Mouse (Mus musculus): Measurements from ENCODE around the gene Ly6g6c. TPM values are rescaled to one million over a fixed set of nuclear protein-coding genes. Genes with fewer than 3 reads are reported as not detected.

Ly6g6c gene
- polyA plus RNA-seq, 1 experiment = not detected

DNA sequence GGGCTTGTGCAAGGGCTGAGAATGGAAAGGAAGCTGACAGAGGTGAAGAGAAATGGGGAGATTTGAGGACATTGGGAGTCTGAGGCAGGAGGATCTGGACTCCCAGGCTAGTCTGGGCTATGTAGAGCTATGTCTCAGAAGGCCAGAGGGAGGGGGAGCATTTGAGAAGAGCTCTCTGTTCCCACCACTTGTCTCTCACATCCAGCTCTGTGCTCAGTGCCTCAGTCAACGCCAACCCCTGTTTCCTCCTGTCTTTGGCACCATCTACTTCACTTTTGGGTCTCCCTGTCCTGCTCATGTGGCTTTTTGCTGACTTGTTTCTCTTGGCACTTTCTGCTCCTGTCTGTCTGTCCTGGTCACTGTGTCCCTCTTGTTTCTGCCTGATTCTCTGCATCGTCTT is 12.1 kb downstream of the Ly6g6c start:
- no peak for TF ChIP-seq POLR2A (IDR thresholded peaks at IDR 0.05; ENCODE audit: extremely low read depth, insufficient read depth, low read length)
- TF ChIP-seq CTCF (IDR thresholded peaks at IDR 0.05; ENCODE audit: extremely low read depth, insufficient read depth, low read length) = no peak

DNA sequence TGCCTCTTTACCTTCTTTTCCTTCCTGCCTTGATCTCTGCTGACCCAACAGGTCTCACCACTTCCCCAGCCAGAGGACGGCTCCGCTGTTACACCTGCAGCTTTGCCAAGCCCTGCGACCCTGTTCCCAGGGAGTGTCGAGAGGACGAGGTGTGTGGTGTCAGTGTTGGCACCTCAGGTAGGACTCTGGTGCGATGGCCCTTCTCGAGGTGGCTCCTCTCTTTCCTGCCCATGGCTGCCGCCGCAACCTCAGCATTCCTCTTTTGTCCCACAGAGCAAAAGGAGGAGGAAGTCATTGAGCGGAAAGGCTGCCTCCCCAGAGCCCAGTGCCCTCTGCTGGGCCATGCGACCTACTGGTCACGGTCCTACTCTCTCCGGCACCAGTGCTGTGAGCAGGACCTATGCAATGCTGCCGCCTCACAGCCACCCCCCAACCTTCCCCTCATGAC is 12.6 kb downstream of the Ly6g6c start, which contains the start of gene Ly6g6d:
Gene Ly6g6d (minus strand): TSS at position 280 of the 448 bp plus-strand sequence.
- H3K4me3 ChIP-seq (ENCODE audit: insufficient read depth, low read length) = peak within 1 kb of the TSS; percentile 21
- TF ChIP-seq CTCF (IDR thresholded peaks at IDR 0.05; ENCODE audit: extremely low read depth, insufficient read depth, low read length) (peak; percentile 26), POLR2A (IDR thresholded peaks at IDR 0.05; ENCODE audit: extremely low read depth, insufficient read depth, low read length) (no peak)
- no peaks in the 10 kb centered on the region for H3K4me1 ChIP-seq (ENCODE audit: control insufficient read depth, insufficient read depth, low read length)
- H3K27ac ChIP-seq (ENCODE audit: insufficient read depth, low read length) = no peak within 1 kb of the TSS

More for the DNA sequence above, 12.1 kb downstream of the Ly6g6c start:
- H3K27ac ChIP-seq (ENCODE audit: insufficient read depth, low read length) = no peak overlapping the region
- H3K4me1 ChIP-seq (ENCODE audit: control insufficient read depth, insufficient read depth, low read length) = no peaks in the 10 kb centered on the region
- H3K4me3 ChIP-seq (ENCODE audit: insufficient read depth, low read length) = peak overlapping the region; percentile 21; the same call in 1 of the 2 replicates

DNA sequence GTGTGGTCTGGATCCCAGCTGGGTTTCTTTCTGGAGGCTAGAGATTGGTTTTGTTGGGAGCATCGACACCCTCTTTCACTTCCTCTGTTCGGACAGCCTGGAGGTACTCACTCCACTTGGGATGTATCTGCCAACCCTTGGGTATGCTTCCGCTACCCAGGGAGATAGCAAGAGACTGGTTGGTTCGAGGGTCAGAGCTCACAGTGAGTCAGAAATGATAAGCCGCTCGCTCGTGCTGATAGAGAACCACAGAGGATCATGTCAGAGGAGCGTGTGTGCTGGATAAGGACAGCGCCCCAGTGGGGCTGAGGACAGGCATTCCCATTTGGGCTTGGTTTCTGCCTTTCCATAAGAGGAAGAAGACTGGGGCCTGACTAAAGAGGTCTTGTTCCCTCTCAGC is 14.6 kb downstream of the Ly6g6c start:
- Histone ChIP-seq H3K27ac (ENCODE audit: insufficient read depth, low read length) (no peak overlapping the region), H3K4me1 (ENCODE audit: control insufficient read depth, insufficient read depth, low read length) (no peaks in the 10 kb centered on the region), H3K4me3 (ENCODE audit: insufficient read depth, low read length) (no peak overlapping the region)
- TF ChIP-seq POLR2A (IDR thresholded peaks at IDR 0.05; ENCODE audit: extremely low read depth, insufficient read depth, low read length) = no peak
- TF ChIP-seq CTCF (IDR thresholded peaks at IDR 0.05; ENCODE audit: extremely low read depth, insufficient read depth, low read length) = no peak

DNA sequence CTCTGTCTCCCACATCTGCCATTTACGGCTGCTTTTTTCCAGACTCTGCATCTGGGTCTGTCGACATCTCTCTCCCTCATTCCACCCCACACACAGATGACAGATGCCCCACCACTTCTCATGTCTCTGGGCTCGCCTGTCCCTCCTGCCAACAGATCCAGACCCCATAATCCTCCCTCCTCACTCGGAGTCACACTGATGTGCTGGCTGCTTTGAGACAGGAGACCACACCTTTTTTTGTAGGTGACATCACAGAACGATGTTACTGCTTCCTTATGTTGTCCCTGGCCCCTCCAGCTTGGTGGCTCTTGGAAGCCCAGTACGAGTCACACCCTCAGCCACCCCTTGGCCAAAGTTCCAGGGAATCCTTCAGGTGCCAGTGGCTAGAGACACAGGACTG is 15.1 kb downstream of the Ly6g6c start:
- no peaks in the 10 kb centered on the region for H3K4me1 ChIP-seq (ENCODE audit: control insufficient read depth, insufficient read depth, low read length)
- TF ChIP-seq CTCF (IDR thresholded peaks at IDR 0.05; ENCODE audit: extremely low read depth, insufficient read depth, low read length) = no peak
- H3K27ac ChIP-seq (ENCODE audit: insufficient read depth, low read length) = no peak overlapping the region
- no peak overlapping the region for H3K4me3 ChIP-seq (ENCODE audit: insufficient read depth, low read length)

DNA sequence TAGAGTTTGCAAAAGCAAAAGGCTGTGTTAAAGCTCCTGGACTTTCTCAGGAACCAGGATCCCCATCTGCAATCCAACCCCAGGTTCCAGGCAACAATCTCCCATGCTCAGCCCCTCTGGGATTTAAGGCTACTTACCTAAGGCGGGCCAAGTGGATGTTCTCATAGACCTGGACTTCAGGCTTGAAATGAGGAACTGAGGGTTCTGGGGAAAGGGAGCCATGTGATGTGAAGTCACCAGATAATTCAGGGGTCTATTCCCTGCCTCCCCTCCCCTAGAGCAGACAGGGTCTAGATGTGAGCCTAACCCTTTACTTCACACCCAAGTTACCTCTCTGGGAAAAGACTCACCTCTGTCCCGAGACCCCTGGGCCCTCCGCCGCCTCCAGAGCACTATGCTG is 15.5 kb downstream of the Ly6g6c start:
- H3K4me3 ChIP-seq (ENCODE audit: insufficient read depth, low read length) = no peak overlapping the region
- H3K27ac ChIP-seq (ENCODE audit: insufficient read depth, low read length) = peak overlapping the region; percentile 80; the same call in 1 of the 2 replicates
- no peaks in the 10 kb centered on the region for H3K4me1 ChIP-seq (ENCODE audit: control insufficient read depth, insufficient read depth, low read length)
- TF ChIP-seq POLR2A (IDR thresholded peaks at IDR 0.05; ENCODE audit: extremely low read depth, insufficient read depth, low read length) (no peak), CTCF (IDR thresholded peaks at IDR 0.05; ENCODE audit: extremely low read depth, insufficient read depth, low read length) (no peak)

DNA sequence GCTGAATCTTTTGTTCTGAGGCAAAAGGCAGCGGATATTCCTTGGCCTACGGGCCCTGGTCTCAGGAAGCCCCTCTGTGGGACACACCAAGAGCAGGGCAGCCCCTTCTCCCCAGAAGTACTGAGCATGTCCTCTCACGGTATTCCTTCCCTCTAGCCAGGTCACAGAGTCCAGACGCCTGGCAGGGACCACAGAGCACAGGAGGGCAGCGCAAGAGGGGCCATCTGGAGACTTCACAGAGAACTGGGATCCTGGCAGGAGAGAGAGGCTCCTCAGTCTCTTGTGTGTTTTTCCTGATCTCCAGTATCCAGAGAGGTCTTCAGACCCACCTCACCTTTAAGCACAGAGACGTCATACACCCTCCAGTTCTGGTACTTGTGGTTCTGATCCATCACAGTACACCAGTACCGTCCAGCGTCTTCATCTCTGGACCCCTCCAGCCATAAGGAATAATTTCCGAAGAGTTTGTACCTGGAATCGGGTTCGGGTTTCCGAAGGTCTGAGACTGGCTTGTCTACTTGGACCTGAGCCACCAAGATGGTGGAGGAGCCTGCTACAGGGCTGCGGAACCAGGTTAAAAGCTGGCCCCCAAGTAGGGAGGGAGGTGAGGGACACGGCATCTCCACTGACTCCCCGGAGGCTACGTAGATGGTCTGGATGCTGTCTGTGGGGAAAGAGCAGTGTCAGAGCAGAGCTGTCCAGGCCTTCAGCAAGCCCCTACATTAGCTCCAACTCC is 17.8 kb downstream of the Ly6g6c start:
- H3K4me3 ChIP-seq (ENCODE audit: insufficient read depth, low read length) = no peak overlapping the region
- no peaks in the 10 kb centered on the region for H3K4me1 ChIP-seq (ENCODE audit: control insufficient read depth, insufficient read depth, low read length)
- no peak overlapping the region for H3K27ac ChIP-seq (ENCODE audit: insufficient read depth, low read length)
- TF ChIP-seq CTCF (IDR thresholded peaks at IDR 0.05; ENCODE audit: extremely low read depth, insufficient read depth, low read length) (no peak), POLR2A (IDR thresholded peaks at IDR 0.05; ENCODE audit: extremely low read depth, insufficient read depth, low read length) (no peak)

DNA sequence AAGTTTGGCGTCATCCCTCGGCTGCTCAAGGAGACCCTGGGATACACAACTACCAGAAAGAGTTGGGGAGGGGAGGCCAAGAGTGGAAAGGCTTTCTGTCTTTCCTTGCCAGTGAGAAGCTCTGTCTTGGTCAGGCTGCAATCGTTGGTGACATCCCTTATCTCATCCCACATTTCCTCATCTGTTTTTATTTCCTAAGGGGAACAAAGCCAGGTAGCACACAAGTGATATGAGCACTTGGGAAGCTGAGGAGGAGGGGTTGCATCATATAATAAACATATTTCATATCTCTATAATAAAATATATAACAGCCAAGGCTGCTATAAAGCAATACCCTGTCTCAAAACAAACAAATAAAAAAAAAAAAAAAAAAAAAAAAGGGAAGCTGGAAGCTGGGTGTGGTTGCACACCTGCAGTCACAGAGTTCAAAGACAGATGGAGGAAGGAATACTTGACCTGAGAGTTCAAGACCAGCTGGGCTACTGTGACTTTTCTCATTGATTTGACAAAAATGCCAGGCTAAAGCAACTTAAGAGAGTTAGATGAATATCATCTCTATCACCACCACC is 18.8 kb downstream of the Ly6g6c start:
- Histone ChIP-seq H3K4me1 (ENCODE audit: control insufficient read depth, insufficient read depth, low read length) (no peaks in the 10 kb centered on the region), H3K4me3 (ENCODE audit: insufficient read depth, low read length) (no peak overlapping the region), H3K27ac (ENCODE audit: insufficient read depth, low read length) (no peak overlapping the region)
- TF ChIP-seq CTCF (IDR thresholded peaks at IDR 0.05; ENCODE audit: extremely low read depth, insufficient read depth, low read length) (no peak), POLR2A (IDR thresholded peaks at IDR 0.05; ENCODE audit: extremely low read depth, insufficient read depth, low read length) (no peak)

DNA sequence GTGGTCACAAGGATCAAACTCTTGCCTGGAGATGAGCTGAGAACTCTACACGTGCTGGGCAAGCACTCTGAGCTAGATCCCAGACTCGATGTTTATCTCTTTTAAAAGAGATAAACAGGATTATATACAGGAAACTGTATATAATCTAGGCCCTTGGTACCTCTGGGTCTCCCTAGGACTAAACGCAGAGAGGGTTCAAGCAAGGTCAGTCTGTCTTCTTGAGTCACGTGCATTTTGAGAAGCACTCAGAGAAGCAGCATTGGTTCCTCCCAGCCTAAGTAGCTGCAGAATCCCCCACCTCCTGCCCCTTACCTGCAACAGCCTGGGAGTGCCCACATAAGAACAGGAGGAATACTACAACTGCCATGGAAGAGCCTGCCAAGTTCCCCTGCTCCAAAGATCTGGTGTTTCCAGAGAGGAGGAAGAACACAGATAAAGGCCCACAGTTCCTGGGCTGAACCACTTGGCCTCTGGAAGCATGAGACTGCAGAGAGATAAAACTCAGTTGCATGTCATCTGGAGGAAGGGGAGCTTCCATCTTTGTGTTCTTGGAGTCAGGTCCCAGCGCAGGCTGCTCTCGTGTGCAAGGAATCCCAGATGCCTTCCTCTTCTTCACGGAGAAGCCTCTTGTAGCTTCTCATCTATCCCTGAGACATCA is 20.1 kb downstream of the Ly6g6c start, which contains the start of gene Ly6g6f:
Gene Ly6g6f (minus strand): TSS at position 403 of the 658 bp plus-strand sequence.
- H3K4me1 ChIP-seq (ENCODE audit: control insufficient read depth, insufficient read depth, low read length) = no peaks in the 10 kb centered on the region
- TF ChIP-seq POLR2A (IDR thresholded peaks at IDR 0.05; ENCODE audit: extremely low read depth, insufficient read depth, low read length) = no peak
- TF ChIP-seq CTCF (IDR thresholded peaks at IDR 0.05; ENCODE audit: extremely low read depth, insufficient read depth, low read length) = no peak
- no peak within 1 kb of the TSS for H3K27ac ChIP-seq (ENCODE audit: insufficient read depth, low read length)
- no peak within 1 kb of the TSS for H3K4me3 ChIP-seq (ENCODE audit: insufficient read depth, low read length)

DNA sequence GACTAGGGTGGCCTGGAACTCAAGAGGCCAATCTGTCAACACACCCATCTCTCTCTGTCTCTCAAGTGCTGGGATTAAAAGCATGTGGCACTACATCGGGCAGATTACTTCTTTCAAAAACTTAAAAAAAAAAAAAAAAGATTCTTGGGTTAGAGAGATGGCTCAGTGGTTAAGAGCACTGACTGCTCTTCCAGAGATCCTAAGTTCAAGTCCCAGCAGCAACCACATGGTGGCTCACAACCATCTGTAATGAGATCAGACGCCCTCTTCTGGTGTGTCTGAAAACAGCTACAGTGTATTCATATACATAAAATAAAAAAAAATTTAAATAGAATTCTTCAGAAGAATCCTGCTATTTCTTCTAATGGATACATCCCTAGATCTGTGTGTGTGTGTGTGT is 23.0 kb downstream of the Ly6g6c start:
- Histone ChIP-seq H3K27ac (ENCODE audit: insufficient read depth, low read length) (no peak overlapping the region), H3K4me3 (ENCODE audit: insufficient read depth, low read length) (no peak overlapping the region), H3K4me1 (ENCODE audit: control insufficient read depth, insufficient read depth, low read length) (no peaks in the 10 kb centered on the region; the same call in 1 of the 2 replicates)
- TF ChIP-seq POLR2A (IDR thresholded peaks at IDR 0.05; ENCODE audit: extremely low read depth, insufficient read depth, low read length) = no peak
- no peak for TF ChIP-seq CTCF (IDR thresholded peaks at IDR 0.05; ENCODE audit: extremely low read depth, insufficient read depth, low read length)

All from cortical plate, adult 2 months (tissue).